Mouse (Mus musculus): ENCODE results near the gene Fermt2.

DNA sequence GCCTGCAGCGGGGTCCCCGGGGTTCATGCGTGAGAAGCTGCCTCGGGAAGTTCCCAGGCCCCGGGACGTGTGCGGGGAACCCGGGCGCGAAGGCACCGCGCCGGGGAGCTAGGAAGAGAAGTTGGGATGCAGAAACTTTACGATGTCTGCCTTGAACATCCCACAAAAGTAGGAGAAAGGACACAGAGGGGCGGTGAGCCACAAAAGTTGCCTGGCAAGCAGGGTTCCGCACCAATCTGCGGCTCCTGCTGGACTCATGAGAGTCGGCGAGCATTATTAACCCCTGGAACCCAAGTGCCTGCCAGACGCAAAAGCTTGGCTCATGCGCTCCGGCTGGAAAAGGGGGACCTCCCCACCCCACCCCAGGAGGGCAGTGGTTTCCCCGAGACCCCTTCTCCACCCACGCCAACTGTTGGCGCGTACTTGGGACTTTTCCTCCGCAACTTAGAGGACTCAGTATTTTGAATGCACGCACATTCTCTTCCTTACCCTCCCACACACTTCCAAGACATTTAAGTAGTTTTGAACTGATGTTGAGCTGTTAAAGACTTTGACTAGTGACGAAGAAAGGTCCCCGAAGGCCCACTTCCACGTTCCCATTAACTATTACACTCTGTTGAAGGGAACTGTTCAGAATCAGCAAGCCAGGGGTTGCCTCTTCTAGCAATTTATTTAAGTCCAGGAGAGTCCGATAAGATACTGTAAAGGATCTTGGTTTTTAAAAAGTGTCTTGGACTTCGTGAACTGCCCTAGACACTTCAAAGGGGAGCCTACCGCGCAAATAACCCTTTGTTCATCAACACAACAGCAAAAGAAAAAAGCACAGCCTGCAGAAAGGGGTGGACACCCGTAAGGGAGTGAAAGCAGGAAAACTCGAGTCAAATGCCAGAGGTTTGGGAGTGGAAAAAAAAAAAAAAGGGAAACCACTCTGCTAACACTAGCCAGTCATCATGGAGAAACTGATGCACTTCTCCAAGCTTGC, 737 bp upstream of the Fermt2 start:
- TF ChIP-seq POLR2A (IDR thresholded peaks at IDR 0.05; ENCODE audit: low read depth, low read length) (no peak; the same call in 1 of the 2 replicates), CTCF (IDR thresholded peaks at IDR 0.05; ENCODE audit: extremely low read depth, insufficient read length, insufficient replicate concordance, low read depth, low read length) (no peak)

Data from small intestine, adult 2 months (tissue).